Mouse (Mus musculus): Measurements from ENCODE around the gene Fscn3. TPM values are rescaled to one million over a fixed set of nuclear protein-coding genes. Genes with fewer than 3 reads are reported as not detected.

Gene Fscn3
- polyA plus RNA-seq, 1 experiment from 2014 or later, result not detected

DNA sequence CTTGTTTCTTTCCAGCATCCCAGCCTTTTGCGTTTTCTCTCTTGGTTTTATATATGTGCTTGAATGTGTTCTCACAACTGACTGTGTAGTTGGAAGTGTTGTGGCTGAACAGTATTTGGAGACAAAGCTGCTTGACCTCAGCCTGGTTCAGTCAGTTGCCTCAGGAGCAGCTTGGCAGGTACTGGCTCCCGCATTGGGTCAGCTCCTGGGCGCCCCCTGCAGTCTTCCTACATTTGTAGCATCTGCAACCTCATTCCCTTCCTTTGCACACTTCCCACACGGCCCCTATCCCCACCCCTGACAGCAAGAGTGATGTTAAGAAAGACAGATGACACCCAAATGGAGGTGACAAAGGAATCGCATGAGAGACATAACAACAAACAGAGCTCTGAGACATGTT is 32.9 kb downstream of the Fscn3 start:
- Histone ChIP-seq H3K4me3 (ENCODE audit: low read depth, low read length) (no peak overlapping the region), H3K9ac (replicated peaks; ENCODE audit: low read length) (no peak overlapping the region), H3K4me1 (ENCODE audit: control insufficient read depth, insufficient read depth, low read length) (no peaks in the 10 kb centered on the region), H3K36me3 (replicated peaks; ENCODE audit: control insufficient read depth, insufficient read depth, low read depth, low read length) (no peaks in the 10 kb centered on the region), H3K9me3 (replicated peaks; ENCODE audit: control insufficient read depth, low read length) (no peaks in the 10 kb centered on the region), H3K27ac (replicated peaks; ENCODE audit: low read depth, low read length) (no peak overlapping the region), H3K4me2 (ENCODE audit: low read depth, low read length) (no peak overlapping the region), H3K27me3 (ENCODE audit: control insufficient read depth, insufficient read depth, low read length) (no peaks in the 10 kb centered on the region)
- no peak for ATAC-seq (replicated peaks; ENCODE audit: insufficient number of reproducible peaks, low FRiP score, low TSS enrichment, low read depth)
- 13% methylated on average over 5 of the region's 5 CpGs for WGBS
- DNase-seq (ENCODE audit: low spot score), result peak; percentile 55

DNA sequence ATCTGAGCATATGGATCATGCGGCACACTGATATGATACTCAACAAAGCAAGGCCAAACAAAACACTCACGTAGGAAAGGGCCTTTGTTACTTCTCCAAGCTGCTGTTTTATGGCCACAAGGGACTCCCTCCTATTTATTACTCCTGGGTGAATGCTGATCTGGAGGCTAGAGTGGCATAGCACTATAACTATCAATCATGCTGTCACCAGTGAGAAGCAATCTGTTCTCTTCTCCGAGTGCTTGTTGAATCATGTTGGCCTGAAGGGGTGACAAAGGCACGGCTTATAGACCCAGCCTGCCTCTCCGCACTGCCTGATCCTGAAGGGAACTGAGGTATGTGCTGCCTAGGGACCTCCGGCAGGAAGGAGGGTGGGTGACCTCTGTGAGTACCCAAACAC is 37.0 kb downstream of the Fscn3 start:
- no peaks in the 10 kb centered on the region for H3K9me3 ChIP-seq (replicated peaks; ENCODE audit: control insufficient read depth, low read length)
- H3K4me2 ChIP-seq (ENCODE audit: low read depth, low read length), result no peak overlapping the region
- no peaks in the 10 kb centered on the region for H3K4me1 ChIP-seq (ENCODE audit: control insufficient read depth, insufficient read depth, low read length)
- H3K36me3 ChIP-seq (replicated peaks; ENCODE audit: control insufficient read depth, insufficient read depth, low read depth, low read length), result no peaks in the 10 kb centered on the region
- H3K4me3 ChIP-seq (ENCODE audit: low read depth, low read length), result no peak overlapping the region
- H3K27ac ChIP-seq (replicated peaks; ENCODE audit: low read depth, low read length), result no peak overlapping the region
- no peak overlapping the region for H3K9ac ChIP-seq (replicated peaks; ENCODE audit: low read length)
- ATAC-seq (replicated peaks; ENCODE audit: insufficient number of reproducible peaks, low FRiP score, low TSS enrichment, low read depth), result no peak
- WGBS, result 55% methylated on average over 6 of the region's 6 CpGs
- no peak for DNase-seq (ENCODE audit: low spot score)
- no peaks in the 10 kb centered on the region for H3K27me3 ChIP-seq (ENCODE audit: control insufficient read depth, insufficient read depth, low read length)

DNA sequence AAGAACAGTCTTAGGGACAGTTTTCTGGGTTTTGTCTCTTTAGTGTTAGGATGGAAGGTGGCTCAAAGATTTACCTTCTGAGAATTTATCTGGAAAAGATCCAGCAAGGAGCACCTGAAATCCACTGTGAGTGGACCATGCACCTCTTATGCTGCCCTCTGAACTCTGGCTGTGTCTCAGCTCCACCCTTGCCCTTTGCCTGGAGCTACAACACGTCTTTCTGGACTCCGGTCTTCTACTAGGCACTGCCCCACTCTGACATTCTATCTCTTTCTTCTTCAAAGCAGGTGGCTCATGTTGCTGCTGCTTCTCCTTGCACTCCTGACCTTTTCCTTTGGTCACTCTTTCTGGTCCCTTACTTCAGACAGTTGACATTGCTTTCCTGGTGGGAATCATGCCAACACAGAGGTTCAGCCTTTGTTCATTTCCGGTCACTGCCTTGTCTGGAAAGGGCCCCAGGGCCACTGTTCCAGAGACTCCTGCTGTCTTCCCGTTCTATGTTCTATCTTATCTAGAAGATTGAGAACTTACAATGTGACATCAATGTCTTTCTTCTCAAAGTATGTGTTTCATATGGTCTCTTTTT is 42.5 kb downstream of the Fscn3 start:
- WGBS, result 57% methylated on average over 4 of the region's 4 CpGs
- no peak for ATAC-seq (replicated peaks; ENCODE audit: insufficient number of reproducible peaks, low FRiP score, low TSS enrichment, low read depth)
- no peaks in the 10 kb centered on the region for H3K27me3 ChIP-seq (ENCODE audit: control insufficient read depth, insufficient read depth, low read length)

DNA sequence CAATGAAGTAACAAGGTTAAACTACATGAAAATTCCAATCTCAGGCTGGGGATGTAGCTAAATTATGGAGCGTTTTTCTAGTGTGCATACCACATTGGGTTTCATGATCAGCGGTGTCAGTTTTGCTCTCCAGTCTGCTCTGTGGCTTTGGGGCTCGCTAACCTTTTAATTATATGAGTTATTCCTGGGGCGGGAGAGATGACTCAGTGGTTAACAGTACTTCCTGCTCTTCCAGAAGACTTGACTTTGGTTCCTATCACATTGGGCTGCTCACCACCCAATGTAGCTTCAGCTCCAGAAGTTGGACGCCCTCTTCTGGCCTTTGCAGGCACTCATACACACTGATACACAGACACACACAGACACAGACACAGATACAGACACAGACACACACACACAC is 43.0 kb downstream of the Fscn3 start:
- WGBS, result 78% methylated on average over 5 of the region's 5 CpGs
- Histone ChIP-seq H3K36me3 (replicated peaks; ENCODE audit: control insufficient read depth, insufficient read depth, low read depth, low read length) (no peaks in the 10 kb centered on the region), H3K9me3 (replicated peaks; ENCODE audit: control insufficient read depth, low read length) (no peaks in the 10 kb centered on the region), H3K27ac (replicated peaks; ENCODE audit: low read depth, low read length) (no peak overlapping the region), H3K4me3 (ENCODE audit: low read depth, low read length) (no peak overlapping the region), H3K9ac (replicated peaks; ENCODE audit: low read length) (no peak overlapping the region), H3K27me3 (ENCODE audit: control insufficient read depth, insufficient read depth, low read length) (no peaks in the 10 kb centered on the region), H3K4me2 (ENCODE audit: low read depth, low read length) (no peak overlapping the region), H3K4me1 (ENCODE audit: control insufficient read depth, insufficient read depth, low read length) (no peaks in the 10 kb centered on the region)
- ATAC-seq (replicated peaks; ENCODE audit: insufficient number of reproducible peaks, low FRiP score, low TSS enrichment, low read depth) (no peak), DNase-seq (ENCODE audit: low spot score) (no peak)

More for the DNA sequence above, 42.5 kb downstream of the Fscn3 start:
- H3K9me3 ChIP-seq (replicated peaks; ENCODE audit: control insufficient read depth, low read length), result no peaks in the 10 kb centered on the region
- H3K4me1 ChIP-seq (ENCODE audit: control insufficient read depth, insufficient read depth, low read length), result no peaks in the 10 kb centered on the region
- no peak overlapping the region for H3K27ac ChIP-seq (replicated peaks; ENCODE audit: low read depth, low read length)
- no peak overlapping the region for H3K4me3 ChIP-seq (ENCODE audit: low read depth, low read length)
- DNase-seq (ENCODE audit: low spot score), result no peak
- no peak overlapping the region for H3K9ac ChIP-seq (replicated peaks; ENCODE audit: low read length)
- no peaks in the 10 kb centered on the region for H3K36me3 ChIP-seq (replicated peaks; ENCODE audit: control insufficient read depth, insufficient read depth, low read depth, low read length)
- H3K4me2 ChIP-seq (ENCODE audit: low read depth, low read length), result no peak overlapping the region

DNA sequence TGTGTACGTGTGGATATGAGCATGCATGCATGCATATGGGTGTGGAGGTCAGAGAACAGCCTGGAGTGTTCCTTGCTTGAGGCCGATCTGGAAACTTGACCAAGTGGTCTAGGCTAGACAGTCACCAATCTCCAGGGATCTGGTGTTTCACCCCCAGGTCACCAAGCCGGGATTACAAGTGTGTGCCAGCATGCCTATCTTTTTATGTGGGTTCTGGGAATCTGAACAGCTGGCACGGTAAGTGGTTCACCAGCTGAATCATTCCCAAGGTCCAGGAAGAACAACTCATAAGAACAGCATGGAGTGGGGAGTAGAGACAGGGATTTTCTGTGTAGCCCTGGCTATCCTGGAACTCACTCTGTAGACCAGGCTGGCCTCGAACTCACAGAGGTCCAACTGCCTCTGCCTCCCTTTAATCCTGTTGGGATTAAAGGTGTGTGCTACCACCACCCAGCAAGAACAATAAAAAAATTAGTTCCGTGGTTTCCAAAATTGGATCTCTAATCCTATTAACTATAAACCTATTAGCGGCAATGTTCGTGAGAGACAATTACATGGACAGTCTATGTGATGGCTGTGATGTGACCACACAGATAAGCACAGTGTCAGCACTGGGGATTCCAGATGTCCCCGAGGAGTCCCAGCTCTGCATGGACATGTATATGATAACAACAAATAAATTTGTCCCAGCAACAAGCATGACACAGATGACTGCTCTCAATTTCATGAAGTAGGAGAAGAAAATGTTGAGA is 43.9 kb downstream of the Fscn3 start:
- H3K36me3 ChIP-seq (replicated peaks; ENCODE audit: control insufficient read depth, insufficient read depth, low read depth, low read length), result no peaks in the 10 kb centered on the region
- H3K9me3 ChIP-seq (replicated peaks; ENCODE audit: control insufficient read depth, low read length), result no peaks in the 10 kb centered on the region
- no peak overlapping the region for H3K9ac ChIP-seq (replicated peaks; ENCODE audit: low read length)
- H3K4me1 ChIP-seq (ENCODE audit: control insufficient read depth, insufficient read depth, low read length), result no peaks in the 10 kb centered on the region
- no peak for ATAC-seq (replicated peaks; ENCODE audit: insufficient number of reproducible peaks, low FRiP score, low TSS enrichment, low read depth)
- DNase-seq (ENCODE audit: low spot score), result no peak
- H3K4me2 ChIP-seq (ENCODE audit: low read depth, low read length), result no peak overlapping the region
- H3K4me3 ChIP-seq (ENCODE audit: low read depth, low read length), result no peak overlapping the region
- WGBS, result 86% methylated on average over 9 of the region's 9 CpGs
- no peak overlapping the region for H3K27ac ChIP-seq (replicated peaks; ENCODE audit: low read depth, low read length)
- H3K27me3 ChIP-seq (ENCODE audit: control insufficient read depth, insufficient read depth, low read length), result no peaks in the 10 kb centered on the region

DNA sequence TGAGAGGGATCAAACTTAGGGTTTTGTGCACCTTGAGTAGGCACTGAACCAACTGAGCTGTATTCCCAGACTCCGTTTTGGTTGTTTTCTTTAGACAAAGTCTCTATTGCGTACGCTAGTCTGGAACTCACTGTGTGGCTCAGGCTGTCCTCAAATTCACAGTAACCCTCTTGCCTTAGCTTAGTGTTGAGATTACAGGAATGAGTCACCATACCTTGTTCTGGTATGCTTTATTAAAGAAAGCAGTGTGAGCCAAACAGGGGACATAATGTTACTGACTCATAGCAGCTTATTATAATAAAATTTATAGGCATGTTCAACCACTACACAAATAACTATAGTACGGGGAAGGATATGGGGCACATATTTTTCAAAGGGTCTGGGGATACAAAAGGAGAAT is 46.6 kb downstream of the Fscn3 start:
- Histone ChIP-seq H3K4me2 (ENCODE audit: low read depth, low read length) (no peak overlapping the region), H3K4me3 (ENCODE audit: low read depth, low read length) (no peak overlapping the region), H3K9me3 (replicated peaks; ENCODE audit: control insufficient read depth, low read length) (no peaks in the 10 kb centered on the region), H3K9ac (replicated peaks; ENCODE audit: low read length) (no peak overlapping the region), H3K36me3 (replicated peaks; ENCODE audit: control insufficient read depth, insufficient read depth, low read depth, low read length) (no peaks in the 10 kb centered on the region), H3K27ac (replicated peaks; ENCODE audit: low read depth, low read length) (no peak overlapping the region), H3K27me3 (ENCODE audit: control insufficient read depth, insufficient read depth, low read length) (no peaks in the 10 kb centered on the region), H3K4me1 (ENCODE audit: control insufficient read depth, insufficient read depth, low read length) (no peaks in the 10 kb centered on the region)
- DNase-seq (ENCODE audit: low spot score) (no peak), ATAC-seq (replicated peaks; ENCODE audit: insufficient number of reproducible peaks, low FRiP score, low TSS enrichment, low read depth) (no peak)
- WGBS, result 91% methylated on average over 4 of the region's 4 CpGs

DNA sequence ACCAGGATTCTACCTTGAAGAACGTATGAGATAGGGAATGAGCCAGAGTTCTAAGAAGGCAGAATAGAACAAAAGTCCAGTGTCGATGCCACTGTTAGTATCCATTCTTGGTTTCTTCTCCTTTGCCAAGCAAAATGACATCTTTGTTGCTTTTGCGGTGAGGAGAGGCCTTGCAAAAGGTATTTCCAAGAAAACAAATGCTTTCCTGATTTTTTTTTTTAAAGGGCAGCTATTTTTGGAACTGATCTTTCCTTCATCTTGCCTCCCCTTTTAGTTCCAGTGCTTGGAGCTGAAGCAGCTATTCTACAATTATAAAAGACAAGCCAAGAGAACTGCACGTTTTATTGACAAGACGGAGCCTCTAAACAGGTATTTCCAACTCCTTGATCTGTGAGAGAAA is 47.2 kb downstream of the Fscn3 start, which contains the start of gene Snd1:
Snd1 (plus strand) TSS at position 301 of the 400 bp plus-strand sequence.
- ATAC-seq (replicated peaks; ENCODE audit: insufficient number of reproducible peaks, low FRiP score, low TSS enrichment, low read depth), result no peak
- DNase-seq (ENCODE audit: low spot score), result no peak
- H3K9me3 ChIP-seq (replicated peaks; ENCODE audit: control insufficient read depth, low read length), result no peaks in the 10 kb centered on the region
- H3K9ac ChIP-seq (replicated peaks; ENCODE audit: low read length), result no peak within 1 kb of the TSS
- H3K27ac ChIP-seq (replicated peaks; ENCODE audit: low read depth, low read length), result no peak within 1 kb of the TSS
- 82% methylated on average over 5 of the region's 5 CpGs for WGBS
- H3K4me3 ChIP-seq (ENCODE audit: low read depth, low read length), result no peak within 1 kb of the TSS
- H3K36me3 ChIP-seq (replicated peaks; ENCODE audit: control insufficient read depth, insufficient read depth, low read depth, low read length), result no peaks in the 10 kb centered on the region
- H3K4me1 ChIP-seq (ENCODE audit: control insufficient read depth, insufficient read depth, low read length), result no peaks in the 10 kb centered on the region
- no peak within 1 kb of the TSS for H3K4me2 ChIP-seq (ENCODE audit: low read depth, low read length)
- no peaks in the 10 kb centered on the region for H3K27me3 ChIP-seq (ENCODE audit: control insufficient read depth, insufficient read depth, low read length)

Measured in embryonic facial prominence, embryonic 11.5 days (tissue).